Mouse (Mus musculus) left cerebral cortex, adult 18-20 months (tissue): ENCODE measurements around the gene Nt5m. TPM values are rescaled to one million over a fixed set of nuclear protein-coding genes. Genes with fewer than 3 reads are reported as not detected.

Source experiments
- DNase-seq, 2 experiments: peaks; one replicate each; pipeline ENCODE4 v3.0.0; 2021 to 2022; ENCODE audit warnings: low spot score in 2 of 2, mixed read lengths in 1 of 2
- total RNA-seq, 2 experiments: library from RNA; stranded (reverse); gene quantifications; 2 replicates each; pipeline ENCODE4 v1.2.3; 2021

Gene Nt5m
- total RNA-seq, 2 experiments from 2014 or later = 49.6 to 51.7 TPM

DNA sequence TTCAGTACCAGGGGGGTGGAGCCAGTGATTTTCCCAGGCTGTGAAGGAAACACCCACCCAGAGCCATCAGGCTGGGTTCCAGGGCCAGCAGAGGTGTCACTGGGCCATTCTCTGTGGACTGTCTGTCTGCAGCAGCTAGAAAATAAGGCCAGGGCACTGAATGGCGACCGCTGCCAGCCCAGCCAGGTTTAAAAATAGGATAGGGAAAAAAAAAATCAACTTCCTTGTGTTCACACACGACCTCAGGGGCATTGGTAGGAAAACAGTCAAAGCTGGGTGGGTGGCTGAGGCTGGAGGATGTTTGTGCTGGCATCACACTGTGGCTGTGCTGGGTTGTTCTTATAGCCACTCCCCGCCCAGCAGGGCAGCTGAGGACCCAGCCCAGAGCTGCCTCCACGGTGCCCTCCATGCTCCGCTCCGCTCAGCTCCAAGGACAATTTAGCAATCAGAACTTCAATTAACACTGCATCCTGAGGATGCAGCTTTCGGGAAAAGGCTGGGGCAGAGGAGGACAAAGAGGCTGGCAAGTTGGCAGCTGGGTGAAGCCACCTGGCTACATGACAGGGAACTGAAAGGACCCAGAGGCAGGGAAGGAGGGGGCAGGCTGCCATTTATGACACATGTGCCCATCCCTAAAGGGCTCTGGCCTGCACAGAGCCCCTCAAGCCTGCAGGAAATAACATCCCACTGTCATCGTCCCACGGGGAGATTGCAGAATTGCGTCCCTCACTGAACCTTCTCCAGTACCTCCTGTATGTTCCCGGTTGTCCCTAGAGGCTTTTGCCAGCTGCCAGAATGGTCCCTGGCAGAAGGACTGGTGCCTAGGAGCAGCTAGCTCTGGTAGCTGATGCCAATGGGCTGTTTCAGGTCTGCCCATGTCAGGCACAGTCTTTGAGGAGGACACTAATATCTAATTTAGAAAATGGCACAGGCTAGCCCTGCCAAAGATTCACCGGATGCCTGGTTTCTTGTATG is 60.8 kb downstream of the Nt5m start:
- no peak for DNase-seq

DNA sequence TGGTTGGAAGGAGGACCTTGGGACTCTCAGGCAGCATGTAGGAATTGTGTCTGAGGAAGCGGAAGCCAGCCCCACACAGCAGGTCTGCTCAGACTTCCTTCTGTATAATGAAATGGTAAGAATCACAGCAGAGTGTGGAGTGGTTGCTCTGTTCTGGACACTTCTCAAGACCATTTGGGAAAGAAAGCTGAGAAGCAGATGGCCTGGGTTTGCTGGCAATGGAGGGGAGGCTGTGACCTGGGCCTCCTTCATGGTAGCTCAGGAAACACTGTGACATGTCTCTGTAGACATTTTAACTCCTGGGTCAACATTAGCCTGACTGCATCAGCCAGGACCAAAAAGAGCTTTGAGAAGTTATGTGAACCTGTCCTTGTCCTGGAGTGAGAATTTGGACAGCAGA is 61.7 kb downstream of the Nt5m start:
- no peak for DNase-seq

DNA sequence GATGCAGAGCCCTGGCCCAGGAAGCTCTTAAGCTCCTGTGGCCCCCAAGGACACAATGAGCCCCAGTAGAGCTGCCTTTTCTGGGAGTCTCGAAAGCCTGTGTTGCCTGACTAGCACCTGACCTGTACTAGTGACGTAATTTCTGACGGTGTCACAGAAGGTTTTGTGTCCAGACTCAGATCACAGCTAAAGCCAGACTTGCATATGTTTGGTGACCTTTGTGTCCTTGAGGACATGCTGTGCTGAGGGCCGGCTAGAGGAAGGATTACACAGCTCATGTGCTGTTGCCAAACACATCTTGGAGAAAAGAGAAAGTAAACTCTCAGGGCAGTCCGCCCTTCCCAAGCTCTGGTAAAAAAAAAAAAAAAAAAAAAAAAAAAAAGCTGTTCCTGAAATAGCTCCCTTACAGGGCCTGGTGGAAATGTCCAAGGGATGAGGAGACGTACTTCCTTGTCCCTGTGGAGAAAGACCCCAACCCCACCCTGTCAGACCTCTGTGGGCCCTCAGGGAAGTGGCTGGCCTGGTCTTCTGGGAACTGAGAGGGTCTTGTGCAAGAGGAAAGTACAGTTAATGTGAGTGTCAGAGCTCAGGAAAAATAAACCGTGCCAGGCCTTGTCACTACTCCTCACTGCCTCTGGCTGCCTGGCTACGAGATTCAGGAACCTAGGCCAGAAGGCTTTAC is 62.9 kb downstream of the Nt5m start:
- no peak for DNase-seq

DNA sequence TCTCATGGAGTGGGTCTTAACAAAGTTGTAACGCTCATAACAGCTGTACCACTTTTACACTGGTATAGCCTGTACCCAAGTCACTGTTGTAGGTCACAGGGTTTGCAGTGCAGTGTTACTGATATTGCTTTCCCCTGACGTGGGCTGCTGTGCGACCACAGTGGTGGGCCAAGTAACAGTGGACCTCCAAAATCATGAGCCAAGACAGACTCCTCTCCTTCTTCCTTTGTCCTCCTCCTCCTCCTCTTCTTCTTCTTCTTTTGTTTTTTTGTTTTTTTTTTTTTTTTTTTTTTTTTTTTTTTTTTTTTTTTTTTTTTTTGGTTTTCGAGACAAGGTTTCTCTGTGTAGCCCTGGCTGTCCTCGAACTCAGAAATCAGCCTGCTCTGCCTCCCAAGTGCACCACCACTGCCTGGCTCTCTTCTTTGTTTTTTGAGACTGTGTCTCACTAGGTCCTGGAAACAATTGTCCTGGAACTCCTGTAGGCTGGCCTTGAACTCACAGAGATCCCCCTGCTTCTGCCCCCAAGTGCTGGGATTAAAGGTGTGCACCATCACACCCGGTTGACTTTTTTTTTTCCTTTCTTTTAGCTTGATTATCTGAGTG is 67.4 kb downstream of the Nt5m start:
- DNase-seq = no peak

DNA sequence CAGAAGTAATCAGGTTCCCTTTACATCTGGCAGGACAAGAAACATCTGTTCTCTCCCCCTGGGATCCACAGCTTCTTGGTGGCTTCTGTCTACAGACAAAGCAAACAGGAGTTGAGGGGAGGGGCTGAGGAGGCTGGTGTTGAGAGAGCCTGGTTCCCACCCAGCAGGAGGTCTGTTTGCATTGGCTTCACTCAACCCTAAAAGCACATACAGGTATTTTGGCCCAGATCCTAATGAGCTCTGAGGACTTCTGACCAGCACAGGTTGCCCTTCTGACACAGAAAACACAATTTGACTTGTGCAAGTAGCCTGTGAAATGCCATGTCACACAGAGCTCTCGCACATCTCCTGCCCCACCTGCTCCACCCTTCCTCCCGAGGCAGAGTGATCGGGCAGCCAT is 69.2 kb downstream of the Nt5m start:
- DNase-seq = no peak

DNA sequence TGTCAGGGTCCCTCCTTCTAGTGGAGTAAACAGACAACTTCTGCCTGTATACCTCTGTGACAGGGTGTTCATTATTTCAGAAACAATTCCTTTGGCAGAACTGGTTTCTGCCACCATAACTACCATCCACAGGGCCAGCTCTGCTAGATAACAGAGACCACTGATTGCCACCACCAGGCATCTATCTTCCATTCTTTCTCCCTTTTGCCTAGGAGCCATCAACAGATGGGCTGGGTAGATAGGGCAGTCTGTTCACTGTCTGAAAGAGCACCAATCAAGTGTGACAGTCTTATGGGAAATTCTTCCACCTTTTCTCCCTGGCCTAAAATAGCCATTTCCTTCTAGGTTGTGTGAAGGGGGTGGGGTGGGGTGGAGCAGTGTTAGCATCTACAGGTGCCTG is 71.3 kb downstream of the Nt5m start:
- DNase-seq = no peak

DNA sequence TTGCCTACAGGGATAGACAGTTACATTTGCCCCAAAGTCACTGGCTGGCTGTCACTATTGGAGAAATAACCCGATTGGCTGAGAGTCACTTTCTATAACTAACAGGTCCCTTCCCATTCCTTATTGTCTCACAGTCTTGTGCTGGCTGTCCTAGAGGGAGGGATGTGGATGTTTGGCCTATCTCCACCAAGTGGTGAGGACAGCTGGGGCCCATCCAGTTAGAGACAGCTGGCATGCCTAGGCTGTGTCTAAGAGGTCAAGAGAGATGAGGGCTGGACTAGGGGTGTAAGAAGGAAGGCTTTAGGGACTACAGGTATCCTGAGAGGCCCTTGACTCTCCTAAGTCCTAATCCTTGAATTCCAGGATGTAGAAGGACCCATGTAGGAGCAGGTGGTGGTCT is 72.3 kb downstream of the Nt5m start:
- DNase-seq = no peak

DNA sequence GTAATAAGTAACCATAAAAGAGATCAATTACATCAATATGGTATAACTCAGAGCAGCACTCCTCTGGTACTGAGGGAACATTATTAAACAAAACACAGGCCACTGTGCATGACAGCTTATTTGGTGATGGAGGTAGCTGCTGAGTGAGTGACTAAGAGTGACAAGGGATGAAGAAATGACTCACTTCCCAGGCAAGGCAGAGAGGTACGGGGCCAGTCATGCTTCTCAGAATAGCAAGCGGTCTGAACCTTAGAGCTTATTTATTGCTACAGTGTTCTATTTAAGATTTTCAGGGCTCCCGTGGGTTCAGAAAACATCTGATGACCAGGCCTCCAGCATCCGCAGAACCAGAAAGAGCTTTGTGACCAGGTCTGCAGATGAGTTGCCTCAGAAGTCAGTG is 74.5 kb downstream of the Nt5m start:
- no peak for DNase-seq

DNA sequence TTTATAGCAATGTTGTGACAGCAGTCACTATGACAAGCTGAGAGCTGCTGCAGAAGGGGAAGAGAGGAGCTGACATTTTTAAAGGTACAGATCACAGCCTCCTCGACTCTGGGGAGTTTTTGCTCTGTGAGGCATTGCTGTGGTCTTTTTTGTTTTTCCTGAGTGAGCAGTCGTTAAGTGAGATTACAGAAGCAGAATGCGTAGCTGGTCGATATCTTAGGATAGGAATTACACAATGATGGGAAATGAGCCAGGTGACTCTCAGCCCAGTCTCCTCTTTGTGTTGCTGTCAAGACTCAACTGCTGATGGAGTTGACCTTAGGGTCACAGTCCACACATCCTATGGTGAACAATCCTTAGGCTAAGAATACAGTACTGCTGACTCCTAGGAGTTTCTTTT is 78.8 kb downstream of the Nt5m start:
- DNase-seq = no peak

DNA sequence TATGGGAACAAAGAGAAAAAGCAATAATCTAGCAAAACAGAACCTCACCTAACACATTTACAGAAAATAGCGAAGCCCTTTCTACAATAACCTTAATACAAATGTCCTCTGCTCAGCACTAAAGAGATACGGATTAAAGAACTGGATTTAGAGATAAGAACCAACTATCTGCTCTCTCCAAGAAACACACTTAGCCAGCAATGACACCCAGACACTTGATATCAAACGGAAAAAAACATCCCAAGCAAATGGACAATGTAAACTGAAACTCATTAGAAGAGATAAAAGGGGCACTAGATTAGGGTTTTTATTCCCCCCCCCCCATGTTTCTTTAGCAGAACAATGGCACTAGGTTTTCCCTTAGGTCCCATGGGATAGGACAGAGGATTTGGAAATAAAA is 80.2 kb downstream of the Nt5m start:
- no peak for DNase-seq

DNA sequence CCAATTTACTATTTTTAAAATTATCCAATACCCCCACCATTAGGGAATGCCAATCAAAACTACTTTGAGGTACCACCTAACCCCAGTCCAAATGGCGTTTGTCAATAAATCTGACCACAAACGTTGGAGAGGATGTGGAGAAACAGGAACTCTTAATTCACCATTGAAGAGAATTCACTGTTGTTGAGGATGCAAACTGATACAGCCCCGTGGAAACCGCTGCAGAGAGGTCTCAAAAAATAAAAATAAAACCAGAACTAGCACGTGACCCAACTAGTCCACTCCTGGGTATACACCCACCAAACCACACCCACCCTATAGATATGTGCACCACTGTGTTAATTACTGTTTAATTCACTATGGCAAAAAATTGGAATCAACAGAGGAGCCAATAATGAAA is 81.1 kb downstream of the Nt5m start:
- DNase-seq = no peak

DNA sequence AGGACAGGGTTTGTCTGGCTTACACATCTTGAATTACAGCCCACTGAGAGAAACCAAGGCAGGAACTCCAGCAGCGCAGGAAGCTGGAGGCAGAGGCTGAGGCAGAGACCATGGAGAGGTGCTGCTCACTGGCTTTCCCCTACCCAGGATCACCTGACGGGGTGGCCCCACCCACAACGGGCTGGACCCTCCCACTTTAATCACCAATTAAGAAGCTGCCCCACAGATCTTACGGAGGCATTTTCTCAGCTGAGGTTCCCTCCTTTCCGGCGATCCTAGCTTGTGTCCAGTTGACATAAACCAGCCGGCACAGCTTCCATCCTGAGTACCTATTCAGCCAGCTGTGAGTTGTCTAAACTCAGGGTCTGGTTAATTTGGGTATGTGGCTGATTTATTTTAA is 82.0 kb downstream of the Nt5m start:
- no peak for DNase-seq

DNA sequence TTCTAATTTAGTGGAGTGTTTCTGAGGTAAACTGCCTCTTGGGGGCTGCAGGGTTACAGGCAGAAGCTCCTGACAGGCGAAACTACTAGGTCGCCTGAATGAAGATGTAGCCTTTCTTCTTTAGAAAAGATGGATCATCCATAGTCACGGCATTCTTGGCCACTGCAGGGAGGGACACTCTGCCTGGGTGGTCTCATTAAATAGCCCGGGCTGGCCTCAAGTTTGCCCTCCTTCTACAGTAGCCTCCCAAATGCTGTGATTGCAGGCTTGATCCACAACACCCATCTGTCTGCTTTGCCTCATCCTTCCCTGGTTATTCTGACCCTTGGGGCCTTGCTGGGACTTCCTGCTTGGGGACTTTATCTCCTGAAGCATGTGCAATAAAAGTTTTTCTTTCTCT is 90.8 kb downstream of the Nt5m start:
- no peak for DNase-seq

Other genes starting within 250 kb of the Nt5m start
- gene Olfr223, start 246.2 kb upstream of the Nt5m start, total RNA-seq = not detected
- 100 to 1,000 TPM; 279 to 287 TPM for gene Mprip, start 178.1 kb upstream of the Nt5m start, total RNA-seq
- gene Pld6, start 51.8 kb upstream of the Nt5m start, total RNA-seq = 1 to 10 TPM in 1 of 2 experiments, under 1 TPM in 1; 0.60 to 1.1 TPM
- 10 to 100 TPM; 44.2 to 50.1 TPM for gene Flcn, start 29.4 kb upstream of the Nt5m start, total RNA-seq
- gene Cops3, start 391 bp downstream of the Nt5m start, total RNA-seq = 10 to 100 TPM; 70.7 to 71.1 TPM
- 10 to 100 TPM; 41.8 to 46.7 TPM for gene Med9, start 108.8 kb downstream of the Nt5m start, total RNA-seq
- 10 to 100 TPM in 1 of 2 experiments, 1 to 10 TPM in 1; 7.7 to 13.2 TPM for gene Rasd1, start 125.5 kb downstream of the Nt5m start, total RNA-seq
- 1 to 10 TPM; 6.3 to 8.0 TPM for gene Pemt, start 207.0 kb downstream of the Nt5m start, total RNA-seq